Mouse (Mus musculus) heart, embryonic 14.5 days (tissue): ENCODE measurements at regions not wholly inside any gene's neighbourhood (a gene's known extent, or its start where the extent isn't known, plus 50 kb on each side); places are given as distances from the start of the nearest gene placed in this dataset.

Source experiments
- ATAC-seq: fragments of 200-750 bp; cut with Nextera tagmentation; 2 replicates; pipeline ENCODE4 v1.8.0; 2017; ENCODE audit warnings: low read depth, moderate TSS enrichment; ENCODE audit not compliant: insufficient number of reproducible peaks, insufficient read depth, low FRiP score
- H3K27ac ChIP-seq, 2 experiments: fragments of 200-500 bp in 1 of 2; fragments of 300-500 bp in 1 of 2; sonication (generic) in 1 of 2; replicated peaks in 1 of 2; 2 replicates each; pipeline ENCODE4 v1.5.1; 2012 to 2014; ENCODE audit warnings: low read depth in 2 of 2, low read length in 2 of 2, control low read depth in 1 of 2, mild to moderate bottlenecking in 1 of 2, mixed read lengths in 1 of 2; ENCODE audit not compliant: control insufficient read depth in 1 of 2, insufficient read depth in 1 of 2
- H3K27me3 ChIP-seq: fragments of 300-500 bp; sonication (generic); 2 replicates; pipeline ENCODE4 v1.6.1; 2014; ENCODE audit warnings: mild to moderate bottlenecking, low read length, control low read depth; ENCODE audit not compliant: control insufficient read depth, insufficient read depth
- H3K36me3 ChIP-seq: fragments of 300-500 bp; sonication (generic); 2 replicates; pipeline ENCODE4 v1.6.1; 2014; ENCODE audit warnings: mild to moderate bottlenecking, control low read depth, low read length, mixed read lengths; ENCODE audit not compliant: control insufficient read depth, insufficient read depth
- H3K4me1 ChIP-seq, 2 experiments: fragments of 200-500 bp in 1 of 2; fragments of 300-500 bp in 1 of 2; sonication (generic) in 1 of 2; 2 replicates each; pipeline ENCODE4 v1.6.1; 2012 to 2014; ENCODE audit warnings: low read length in 2 of 2, control low read depth in 1 of 2, mixed read lengths in 1 of 2; ENCODE audit not compliant: control insufficient read depth in 2 of 2, insufficient read depth in 2 of 2
- H3K4me2 ChIP-seq: fragments of 300-500 bp; sonication (generic); 2 replicates; pipeline ENCODE4 v1.6.1; 2014; ENCODE audit warnings: mild to moderate bottlenecking, low read length
- H3K4me3 ChIP-seq, 2 experiments: fragments of 200-500 bp in 1 of 2; fragments of 300-500 bp in 1 of 2; sonication (generic) in 1 of 2; 2 replicates each; pipeline ENCODE4 v1.5.1; 2012 to 2014; ENCODE audit warnings: low read length in 2 of 2, mild to moderate bottlenecking in 2 of 2, control low read depth in 1 of 2, low read depth in 1 of 2, moderate library complexity in 1 of 2; ENCODE audit not compliant: control insufficient read depth in 1 of 2, insufficient read depth in 1 of 2
- H3K9ac ChIP-seq: fragments of 300-500 bp; sonication (generic); 2 replicates; pipeline ENCODE4 v1.6.1; 2014; ENCODE audit warnings: mild to moderate bottlenecking, low read length
- H3K9me3 ChIP-seq: fragments of 300-500 bp; sonication (generic); 2 replicates; pipeline ENCODE4 v1.6.1; 2016; ENCODE audit warnings: low read length, control low read depth; ENCODE audit not compliant: control insufficient read depth
- WGBS: fragments of 180-500 bp; shearing (Covaris S2); extraction: QIAGEN DNeasy Blood & Tissue Kit; methylation state at CpG from one replicate; pipeline ENCODE4 v1.1.7; 2014; 5-methylcytosine and 5-hydroxymethylcytosine counted together

DNA sequence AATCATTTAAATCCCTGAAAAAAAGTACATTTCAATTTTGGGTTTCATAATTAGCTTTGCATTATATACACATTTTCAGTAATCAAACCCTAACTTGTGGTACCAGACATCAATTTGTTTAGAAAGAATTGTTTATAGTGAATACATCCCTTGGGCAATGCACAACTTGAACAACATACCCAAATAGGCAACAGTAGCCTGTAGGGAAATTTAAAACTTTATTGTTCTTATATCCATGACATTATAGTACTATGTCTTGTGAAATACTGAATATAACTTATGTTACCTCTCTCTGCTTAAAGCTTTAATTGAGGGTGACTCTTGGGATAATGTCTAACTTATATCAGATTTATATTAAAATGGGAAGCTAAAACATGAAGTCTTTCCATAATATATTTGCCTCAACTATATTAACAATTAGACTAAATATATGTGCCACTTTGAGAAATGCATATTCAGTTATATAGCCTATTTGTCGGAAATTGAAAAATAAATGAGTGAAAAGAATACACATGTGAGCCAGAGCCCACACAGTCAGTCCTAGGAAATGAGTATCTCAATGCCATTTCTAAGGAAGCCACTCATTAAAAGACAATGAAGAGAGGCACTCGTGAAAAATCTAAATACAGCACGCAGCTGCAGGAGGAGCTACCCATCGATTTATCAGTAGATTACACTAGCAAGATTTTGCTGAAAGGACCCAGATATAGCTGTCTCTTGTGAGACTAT is 458.1 kb upstream of the Slitrk6 start:
- Histone ChIP-seq H3K4me1 (no peaks in the 10 kb centered on the region), H3K27me3 (no peaks in the 10 kb centered on the region), H3K4me3 (no peak overlapping the region), H3K9ac (no peak overlapping the region), H3K9me3 (no peaks in the 10 kb centered on the region), H3K27ac (no peak overlapping the region), H3K4me2 (no peak overlapping the region), H3K36me3 (no peaks in the 10 kb centered on the region)
- ATAC-seq = no peak
- WGBS = 72% methylated on average over 4 of the region's 4 CpGs

- Histone ChIP-seq H3K4me1 (no peaks in the 10 kb centered on the region), H3K4me3 (no peak overlapping the region), H3K9me3 (no peaks in the 10 kb centered on the region), H3K36me3 (no peaks in the 10 kb centered on the region), H3K4me2 (no peak overlapping the region), H3K27ac (no peak overlapping the region), H3K9ac (no peak overlapping the region), H3K27me3 (no peaks in the 10 kb centered on the region)
- ATAC-seq = no peak
- WGBS = 75% methylated on average over 6 of the region's 6 CpGs
Observed at GRCm38 (mm10) chr14:111226926-111227325, 448.0 kb upstream of the Slitrk5 start.

DNA sequence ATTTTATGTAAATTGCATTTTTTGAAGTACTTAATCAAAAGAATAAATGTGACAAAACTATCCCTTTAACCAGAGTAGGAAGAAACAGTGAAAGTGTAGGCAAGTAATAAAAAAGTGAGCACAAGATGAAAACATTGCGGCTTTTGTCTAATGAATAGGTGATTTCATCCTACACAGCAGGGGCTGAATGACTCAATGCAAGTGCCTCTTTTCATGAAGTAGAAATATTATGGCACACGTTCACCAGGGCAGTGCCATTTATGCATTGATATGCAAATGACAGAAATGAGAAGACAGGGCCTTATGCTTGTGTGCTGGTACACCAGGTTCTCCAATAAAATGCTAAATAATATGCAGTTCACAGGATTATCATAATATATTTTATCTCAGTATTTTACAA is 435.8 kb upstream of the Slitrk5 start:
- ATAC-seq = no peak
- no peak overlapping the region for H3K27ac ChIP-seq
- H3K4me1 ChIP-seq = no peaks in the 10 kb centered on the region
- no peaks in the 10 kb centered on the region for H3K9me3 ChIP-seq
- no peaks in the 10 kb centered on the region for H3K27me3 ChIP-seq
- no peak overlapping the region for H3K4me3 ChIP-seq
- no peak overlapping the region for H3K4me2 ChIP-seq
- no peak overlapping the region for H3K9ac ChIP-seq
- 66% methylated on average over 2 of the region's 2 CpGs for WGBS
- H3K36me3 ChIP-seq = no peaks in the 10 kb centered on the region

DNA sequence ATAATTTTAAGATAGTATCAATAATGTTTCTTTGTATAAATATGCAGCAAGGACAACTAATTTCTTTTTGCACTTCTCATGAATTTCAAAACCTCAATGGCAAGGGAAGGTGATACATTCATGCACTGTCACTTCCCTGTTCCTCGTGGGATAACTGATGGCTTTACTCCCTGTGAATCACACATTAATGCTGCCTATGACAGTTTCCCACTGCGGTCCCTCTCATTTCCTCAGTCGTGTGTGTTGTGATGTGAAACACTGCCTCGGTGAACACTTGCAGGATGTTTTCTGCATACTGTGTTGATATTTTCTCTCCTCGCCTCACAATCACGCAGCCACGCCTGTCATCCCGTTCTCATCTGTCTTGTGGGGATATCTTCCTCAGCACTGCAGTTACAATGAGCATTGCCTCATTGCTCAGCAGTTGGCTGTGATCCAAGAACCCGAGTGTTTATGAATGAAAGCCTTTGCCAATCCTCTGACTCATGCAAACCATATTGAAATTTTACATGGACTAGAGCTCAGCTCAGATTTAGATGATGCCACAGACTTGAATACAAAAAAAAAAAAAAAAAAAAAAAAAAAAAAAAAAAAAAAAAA is 425.4 kb upstream of the Slitrk5 start:
- peak overlapping the region; percentile 49 for H3K4me2 ChIP-seq
- 23% methylated on average over 9 of the region's 9 CpGs for WGBS
- H3K27ac ChIP-seq = no peak overlapping the region
- peak; percentile 43; the same call in 1 of the 2 replicates for ATAC-seq
- H3K9ac ChIP-seq = no peak overlapping the region
- H3K4me3 ChIP-seq = no peak overlapping the region
- no peaks in the 10 kb centered on the region for H3K4me1 ChIP-seq
- H3K36me3 ChIP-seq = no peaks in the 10 kb centered on the region
- no peaks in the 10 kb centered on the region for H3K9me3 ChIP-seq
- no peaks in the 10 kb centered on the region for H3K27me3 ChIP-seq

- Histone ChIP-seq H3K4me1 (no peaks in the 10 kb centered on the region), H3K27me3 (no peaks in the 10 kb centered on the region), H3K4me3 (no peak overlapping the region), H3K9me3 (no peaks in the 10 kb centered on the region), H3K27ac (no peak overlapping the region), H3K9ac (no peak overlapping the region), H3K4me2 (no peak overlapping the region), H3K36me3 (no peaks in the 10 kb centered on the region)
- WGBS = 56% methylated on average over 3 of the region's 3 CpGs
- no peak for ATAC-seq
Observed at GRCm38 (mm10) chr14:111253190-111253589, 421.7 kb upstream of the Slitrk5 start.

GRCm38 (mm10) chr14:111261696-111262095 is 413.2 kb upstream of the Slitrk5 start:
- Histone ChIP-seq H3K36me3 (no peaks in the 10 kb centered on the region), H3K27ac (no peak overlapping the region), H3K4me2 (no peak overlapping the region), H3K9ac (no peak overlapping the region), H3K4me3 (no peak overlapping the region), H3K27me3 (no peaks in the 10 kb centered on the region), H3K4me1 (no peaks in the 10 kb centered on the region), H3K9me3 (0 out of 2 replicates have a peak, but pooled peaks cover 3% of the 10 kb centered on the region)
- ATAC-seq = no peak

DNA sequence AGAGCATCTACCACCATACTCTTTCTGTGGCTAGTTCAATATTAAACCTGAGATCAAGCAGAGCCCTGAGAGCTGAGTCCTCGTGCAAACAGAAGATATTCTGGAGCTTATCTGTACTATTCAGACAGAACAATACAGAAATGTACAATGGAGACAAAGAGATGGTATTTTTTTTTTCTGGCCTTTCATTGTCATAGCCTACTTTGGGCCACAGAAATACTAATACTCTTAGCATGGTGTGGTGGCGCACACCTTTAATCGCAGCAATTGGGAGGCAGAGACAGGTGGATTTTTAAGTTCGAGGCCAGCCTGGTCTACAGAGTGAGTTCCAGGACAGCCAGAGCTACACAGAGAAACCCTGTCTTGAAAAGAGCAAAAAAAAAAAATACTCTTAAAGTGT is 404.7 kb upstream of the Slitrk5 start:
- 72% methylated on average over 4 of the region's 4 CpGs for WGBS
- Histone ChIP-seq H3K4me2 (no peak overlapping the region), H3K27me3 (no peaks in the 10 kb centered on the region), H3K9ac (no peak overlapping the region), H3K4me3 (no peak overlapping the region), H3K27ac (no peak overlapping the region), H3K36me3 (no peaks in the 10 kb centered on the region), H3K4me1 (no peaks in the 10 kb centered on the region), H3K9me3 (no peaks in the 10 kb centered on the region)
- ATAC-seq = no peak

DNA sequence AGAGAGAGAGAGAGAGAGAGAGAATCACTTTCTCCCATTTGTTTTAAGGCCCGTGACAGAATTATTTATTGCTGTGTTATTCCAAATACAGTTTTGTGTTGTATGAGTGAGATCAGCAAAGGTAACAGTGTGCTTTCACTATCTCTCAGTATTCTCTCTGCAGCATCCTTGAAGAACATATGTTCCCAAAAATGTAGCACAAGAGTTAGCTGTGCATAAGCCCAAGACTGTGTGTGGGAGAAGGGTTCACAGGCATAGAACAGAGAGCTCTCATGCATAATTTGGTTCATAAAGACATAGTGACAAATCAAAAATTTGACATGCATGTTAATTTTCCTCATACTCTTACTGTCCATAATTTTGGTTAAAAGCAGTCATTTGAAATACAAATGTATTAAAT is 393.5 kb upstream of the Slitrk5 start:
- WGBS = 77% methylated on average over 1 of the region's 1 CpGs
- Histone ChIP-seq H3K4me1 (no peaks in the 10 kb centered on the region), H3K9ac (no peak overlapping the region), H3K4me2 (no peak overlapping the region), H3K36me3 (no peaks in the 10 kb centered on the region), H3K4me3 (no peak overlapping the region), H3K27ac (no peak overlapping the region), H3K27me3 (no peaks in the 10 kb centered on the region), H3K9me3 (no peaks in the 10 kb centered on the region)
- no peak for ATAC-seq
